Mouse (Mus musculus): ENCODE data around the gene Ccdc177.

GRCm38 (mm10) chr12:80788188-80788587, 27.7 kb upstream of the Ccdc177 start:
- TF ChIP-seq CTCF (IDR thresholded peaks at IDR 0.05; ENCODE audit: low read depth) (no peak), EP300 (IDR thresholded peaks at IDR 0.05; ENCODE audit: low read depth) (no peak)
